Mouse (Mus musculus): ENCODE data around the gene B3gnt3. TPM values are rescaled to one million over a fixed set of nuclear protein-coding genes. Genes with fewer than 3 reads are reported as not detected.
A peak's percentile ranks its signal among the peaks of the same experiment; 100 is the strongest.
"Not testable (repeated sequence)": the region's sequence is repeated elsewhere in the genome, so short reads cannot be mapped to it uniquely, and the experiment has no call there.

The B3gnt3 gene
- polyA plus RNA-seq, 1 experiment from 2014 or later, result 0.32 TPM

GRCm38 (mm10) chr8:71709134-71709799 is 7.7 kb upstream of the B3gnt3 start:
- Histone ChIP-seq H3K9ac (no peak overlapping the region), H3K4me1 (replicated peaks) (peaks cover 5% of the 10 kb centered on the region), H3K36me3 (peaks cover 52% of the 10 kb centered on the region), H3K27ac (no peak overlapping the region), H3K9me3 (no peaks in the 10 kb centered on the region), H3K4me2 (no peak overlapping the region), H3K4me3 (no peak overlapping the region), H3K27me3 (peaks cover 41% of the 10 kb centered on the region)
- WGBS, result 39% methylated on average over 25 of the region's 25 CpGs
- ATAC-seq (ENCODE audit: low FRiP score), result peak; percentile 29

DNA sequence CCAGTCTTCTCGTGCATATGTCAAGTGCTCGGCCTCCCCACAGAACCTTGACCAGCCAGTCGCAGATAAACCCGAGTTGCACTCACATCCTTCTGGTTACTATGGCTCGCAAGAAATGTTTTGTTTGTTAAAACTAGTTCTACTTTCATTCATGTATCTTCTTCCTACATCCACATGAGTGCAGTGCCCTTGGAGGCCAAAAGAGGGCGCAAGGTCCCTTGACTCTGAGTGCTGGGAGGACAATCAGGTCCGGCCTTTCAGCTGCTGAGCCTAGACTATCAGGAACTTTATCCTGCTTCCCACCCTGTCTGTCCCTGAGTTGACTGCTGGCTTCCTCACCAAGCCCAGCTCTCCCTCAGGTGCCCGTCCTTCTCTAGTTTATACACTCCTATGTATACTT is 6.3 kb upstream of the B3gnt3 start:
- Histone ChIP-seq H3K9ac (no peak overlapping the region), H3K27me3 (peaks cover 55% of the 10 kb centered on the region), H3K4me2 (no peak overlapping the region), H3K27ac (no peak overlapping the region), H3K9me3 (no peaks in the 10 kb centered on the region), H3K4me1 (replicated peaks) (peaks cover 5% of the 10 kb centered on the region), H3K36me3 (peaks cover 40% of the 10 kb centered on the region), H3K4me3 (no peak overlapping the region)
- WGBS, result 30% methylated on average over 8 of the region's 8 CpGs
- no peak for ATAC-seq (ENCODE audit: low FRiP score)

GRCm38 (mm10) chr8:71703400-71703799 is 1.8 kb upstream of the B3gnt3 start:
- H3K27ac ChIP-seq; H3K9me3 ChIP-seq; ATAC-seq (ENCODE audit: low FRiP score); H3K36me3 ChIP-seq; H3K9ac ChIP-seq; H3K4me1 ChIP-seq (replicated peaks); H3K4me3 ChIP-seq; H3K4me2 ChIP-seq: not testable (repeated sequence)
- peaks cover 85% of the 10 kb centered on the region for H3K27me3 ChIP-seq

DNA sequence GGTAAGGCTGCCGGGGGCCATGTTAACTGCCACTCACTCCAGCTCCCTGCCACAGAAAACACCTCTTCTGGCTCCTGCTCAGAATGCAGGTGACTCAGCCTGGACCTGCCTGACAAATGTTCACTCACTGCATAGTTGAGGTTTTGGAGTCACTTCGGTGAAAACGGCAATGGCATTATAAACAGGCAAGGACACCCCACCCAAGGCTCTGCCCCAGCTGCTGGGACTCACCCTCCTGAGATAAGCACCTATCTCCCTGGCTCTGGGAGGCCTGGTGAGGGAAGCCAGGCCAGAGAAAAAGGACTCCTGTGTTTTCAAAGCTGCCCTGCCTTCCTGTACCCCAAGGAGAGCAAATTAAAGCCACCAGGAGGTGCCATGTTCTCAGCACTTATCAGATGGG is 1.3 kb upstream of the B3gnt3 start:
- Histone ChIP-seq H3K4me2 (no peak overlapping the region), H3K36me3 (peaks cover 4% of the 10 kb centered on the region; the same call in 1 of the 2 replicates), H3K9me3 (no peaks in the 10 kb centered on the region), H3K27me3 (peaks cover 83% of the 10 kb centered on the region), H3K27ac (no peak overlapping the region), H3K9ac (no peak overlapping the region), H3K4me1 (replicated peaks) (peaks cover 6% of the 10 kb centered on the region), H3K4me3 (no peak overlapping the region)
- 82% methylated on average over 3 of the region's 3 CpGs for WGBS
- ATAC-seq (ENCODE audit: low FRiP score), result no peak

DNA sequence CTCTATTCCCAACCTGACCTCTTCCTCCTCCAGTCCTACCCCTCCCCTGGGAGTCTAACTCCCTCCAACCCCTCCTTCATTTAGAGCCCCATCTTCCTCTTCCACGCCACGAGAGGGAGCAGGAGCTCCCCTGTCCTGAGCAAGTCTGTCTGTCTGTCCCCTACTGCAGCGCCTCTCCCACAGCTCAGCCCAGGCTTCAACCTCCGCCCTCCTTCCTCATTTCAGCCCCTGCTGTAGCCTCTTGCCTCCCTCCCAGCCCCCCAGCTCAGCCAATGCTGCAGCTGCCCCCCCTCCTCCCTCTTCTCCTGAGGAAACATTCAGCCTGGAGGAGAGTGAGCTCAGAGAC is 471 bp upstream of the B3gnt3 start:
- peaks cover 82% of the 10 kb centered on the region for H3K27me3 ChIP-seq
- ATAC-seq (ENCODE audit: low FRiP score), result no peak
- 25% methylated on average over 4 of the region's 4 CpGs for WGBS

GRCm38 (mm10) chr8:71700493-71701269 is 908 bp downstream of the B3gnt3 start:
- ATAC-seq (ENCODE audit: low FRiP score), result no peak
- Histone ChIP-seq H3K4me3 (no peak overlapping the region; the same call in 1 of the 2 replicates), H3K27me3 (peaks cover 92% of the 10 kb centered on the region)

More for the DNA sequence above, 471 bp upstream of the B3gnt3 start:
- Histone ChIP-seq H3K9ac (no peak overlapping the region), H3K36me3 (no peaks in the 10 kb centered on the region), H3K9me3 (no peaks in the 10 kb centered on the region), H3K27ac (no peak overlapping the region), H3K4me1 (replicated peaks) (peaks cover 6% of the 10 kb centered on the region), H3K4me2 (no peak overlapping the region), H3K4me3 (no peak overlapping the region)

GRCm38 (mm10) chr8:71695456-71695855 is 6.1 kb downstream of the B3gnt3 start:
- WGBS, result 65% methylated on average over 12 of the region's 12 CpGs
- not testable (repeated sequence) for H3K4me3 ChIP-seq; ATAC-seq (ENCODE audit: low FRiP score); H3K9ac ChIP-seq; H3K27ac ChIP-seq; H3K36me3 ChIP-seq; H3K9me3 ChIP-seq; H3K4me2 ChIP-seq
- Histone ChIP-seq H3K27me3 (peaks cover 94% of the 10 kb centered on the region), H3K4me1 (replicated peaks) (peaks cover 15% of the 10 kb centered on the region)

More at GRCm38 (mm10) chr8:71700493-71701269, 908 bp downstream of the B3gnt3 start:
- Histone ChIP-seq H3K9me3 (no peaks in the 10 kb centered on the region), H3K27ac (no peak overlapping the region), H3K9ac (0 out of 2 replicates have a peak overlapping the region, but pooled peaks have one; percentile 19), H3K4me1 (replicated peaks) (peaks cover 6% of the 10 kb centered on the region), H3K36me3 (no peaks in the 10 kb centered on the region), H3K4me2 (peak overlapping the region; percentile 21)
- 11% methylated on average over 29 of the region's 29 CpGs for WGBS

- peaks cover 18% of the 10 kb centered on the region for H3K4me1 ChIP-seq (replicated peaks)
- H3K27ac ChIP-seq, result no peak overlapping the region
- ATAC-seq (ENCODE audit: low FRiP score), result peak; percentile 47; the same call in 1 of the 2 replicates
- H3K36me3 ChIP-seq, result no peaks in the 10 kb centered on the region
- peaks cover 94% of the 10 kb centered on the region for H3K27me3 ChIP-seq
- peak overlapping the region; percentile 24 for H3K4me3 ChIP-seq
- peak overlapping the region; percentile 24; the same call in 1 of the 2 replicates for H3K9ac ChIP-seq
- WGBS, result 10% methylated on average over 68 of the region's 68 CpGs
- peak overlapping the region; percentile 40 for H3K4me2 ChIP-seq
- no peaks in the 10 kb centered on the region for H3K9me3 ChIP-seq
These were observed 8.2 kb downstream of the B3gnt3 start for GRCm38 (mm10) chr8:71693166-71694041.

- Histone ChIP-seq H3K9ac (no peak overlapping the region), H3K4me3 (peak overlapping the region; percentile 24; the same call in 1 of the 2 replicates), H3K4me1 (replicated peaks) (peaks cover 23% of the 10 kb centered on the region), H3K27ac (no peak overlapping the region), H3K36me3 (no peaks in the 10 kb centered on the region), H3K27me3 (peaks cover 97% of the 10 kb centered on the region), H3K4me2 (no peak overlapping the region), H3K9me3 (no peaks in the 10 kb centered on the region)
- ATAC-seq (ENCODE audit: low FRiP score), result no peak
- 5% methylated on average over 30 of the region's 30 CpGs for WGBS
These were observed 9.1 kb downstream of the B3gnt3 start for GRCm38 (mm10) chr8:71692509-71692908.

GRCm38 (mm10) chr8:71689028-71689427 is 12.6 kb downstream of the B3gnt3 start, which contains the start of gene Insl3:
TSS of gene Insl3 (plus strand) at chr8:71689214.
- ATAC-seq (ENCODE audit: low FRiP score), result no peak
- peaks cover 43% of the 10 kb centered on the region for H3K4me1 ChIP-seq (replicated peaks)
- H3K9me3 ChIP-seq, result no peaks in the 10 kb centered on the region
- H3K4me2 ChIP-seq, result no peak within 1 kb of the TSS
- H3K9ac ChIP-seq, result no peak within 1 kb of the TSS
- no peak within 1 kb of the TSS for H3K27ac ChIP-seq
- 0 out of 2 replicates have a peak within 1 kb of the TSS, but pooled peaks have one; percentile 7 for H3K4me3 ChIP-seq
- no peaks in the 10 kb centered on the region for H3K36me3 ChIP-seq
- peaks cover 100% of the 10 kb centered on the region for H3K27me3 ChIP-seq
- 6% methylated on average over 33 of the region's 33 CpGs for WGBS

- Histone ChIP-seq H3K9me3 (no peaks in the 10 kb centered on the region), H3K4me2 (no peak overlapping the region), H3K27me3 (peaks cover 100% of the 10 kb centered on the region), H3K36me3 (no peaks in the 10 kb centered on the region), H3K4me3 (no peak overlapping the region), H3K27ac (no peak overlapping the region), H3K4me1 (replicated peaks) (peaks cover 33% of the 10 kb centered on the region), H3K9ac (no peak overlapping the region)
- WGBS, result 0% methylated on average over 8 of the region's 8 CpGs
- ATAC-seq (ENCODE audit: low FRiP score), result no peak
These were observed 14.0 kb downstream of the B3gnt3 start for GRCm38 (mm10) chr8:71687616-71688015.

Measured in hindbrain, embryonic 13.5 days (tissue).